ENCODE assay signal across 8 mouse cellular contexts in genomic region chr10:78412319-78413151, GRCm38 (mm10). TPM values are rescaled to one million over a fixed set of nuclear protein-coding genes. Genes with fewer than 3 reads are reported as not detected.
DNase-seq lines count a peak whose midpoint lies in the region; ATAC-seq and TF ChIP-seq lines count a peak whose summit lies in the region.

Gene Rrp1 (minus strand): TSS chr10:78413043.

- peaks cover 34% of the 10 kb centered on the region for H3K36me3 ChIP-seq in kidney, embryonic 14.5 days (ENCODE audit: control insufficient read depth, insufficient read depth, low read length)
- peaks cover 36% of the 10 kb centered on the region for H3K36me3 ChIP-seq in limb, embryonic 15.5 days

- peak within 1 kb of the TSS; percentile 86 for H3K9ac ChIP-seq in kidney, embryonic 14.5 days (ENCODE audit: low read depth, low read length)
- peak within 1 kb of the TSS; percentile 96 for H3K9ac ChIP-seq in limb, embryonic 15.5 days

- no peaks in the 10 kb centered on the region for H3K27me3 ChIP-seq in kidney, embryonic 14.5 days (ENCODE audit: control insufficient read depth, insufficient read depth, low read length)
- no peaks in the 10 kb centered on the region for H3K27me3 ChIP-seq in limb, embryonic 15.5 days

- peak within 1 kb of the TSS; percentile 47 for H3K27ac ChIP-seq in bone marrow macrophage, adult 2 months (ENCODE audit: insufficient read depth, low read depth, low read length)
- peak within 1 kb of the TSS; percentile 30; the same call in 1 of the 2 replicates for H3K27ac ChIP-seq in embryonic fibroblast, embryonic 13.5 days (ENCODE audit: insufficient read depth, low read length)
- H3K27ac ChIP-seq in kidney, embryonic 14.5 days (ENCODE audit: low read depth, low read length), result peak within 1 kb of the TSS; percentile 90
- peak within 1 kb of the TSS; percentile 91 for H3K27ac ChIP-seq in limb, embryonic 15.5 days

- H3K4me3 ChIP-seq in bone marrow macrophage, adult 2 months (ENCODE audit: insufficient read depth, low read length), result peak within 1 kb of the TSS; percentile 92
- peak within 1 kb of the TSS; percentile 79 for H3K4me3 ChIP-seq in embryonic fibroblast, embryonic 13.5 days (ENCODE audit: insufficient read depth, low read length)
- H3K4me3 ChIP-seq in kidney, embryonic 14.5 days (ENCODE audit: low read length), result peak within 1 kb of the TSS; percentile 96
- peak within 1 kb of the TSS; percentile 99 for H3K4me3 ChIP-seq in limb, embryonic 15.5 days

- no peak for TF ChIP-seq POLR2A in bone marrow macrophage, adult 2 months (IDR thresholded peaks at IDR 0.05; ENCODE audit: borderline replicate concordance, low read depth, low read length)
- TF ChIP-seq POLR2A in embryonic fibroblast, embryonic 13.5 days (IDR thresholded peaks at IDR 0.05; ENCODE audit: low read depth, low read length), result peak; percentile 75

- DNase-seq in A20 (ENCODE audit: low read depth, low spot score), result peak; percentile 99
- peak; percentile 89 to 92 for DNase-seq in heart, adult 9 months (ENCODE audit: low spot score in 2 of 2)
- DNase-seq in monocyte, adult 2 months (ENCODE audit: low read depth in 1 of 2, low spot score in 2 of 2), result peak; percentile 84 to 96
- DNase-seq in spleen, postnatal 36 days (ENCODE audit: low spot score in 2 of 2), result peak; percentile 90 to 92

- peaks cover 10% of the 10 kb centered on the region for H3K4me1 ChIP-seq in bone marrow macrophage, adult 2 months (ENCODE audit: control insufficient read depth, insufficient read depth, low read length)
- peaks cover 5% of the 10 kb centered on the region for H3K4me1 ChIP-seq in embryonic fibroblast, embryonic 13.5 days (ENCODE audit: control insufficient read depth, insufficient read depth, low read length)
- peaks cover 4% of the 10 kb centered on the region; the same call in 1 of the 2 replicates for H3K4me1 ChIP-seq in kidney, embryonic 14.5 days (ENCODE audit: control insufficient read depth, insufficient read depth, low read length)
- peaks cover 17% of the 10 kb centered on the region for H3K4me1 ChIP-seq in limb, embryonic 15.5 days

- ATAC-seq in kidney, embryonic 14.5 days (ENCODE audit: low FRiP score, low TSS enrichment), result peak; percentile 92
- ATAC-seq in limb, embryonic 15.5 days (ENCODE audit: insufficient number of reproducible peaks, low FRiP score, low TSS enrichment, low read depth), result peak; percentile 81

- peak within 1 kb of the TSS; percentile 64 for H3K4me2 ChIP-seq in kidney, embryonic 14.5 days (replicated peaks; ENCODE audit: low read depth, low read length)
- H3K4me2 ChIP-seq in limb, embryonic 15.5 days, result peak within 1 kb of the TSS; percentile 67

- no peaks in the 10 kb centered on the region for H3K9me3 ChIP-seq in kidney, embryonic 14.5 days (ENCODE audit: control insufficient read depth, low read length)
- H3K9me3 ChIP-seq in limb, embryonic 15.5 days, result no peaks in the 10 kb centered on the region

- WGBS in kidney, embryonic 14.5 days, result under 1% methylated on average over 70 of the region's 70 CpGs
- under 1% methylated on average over 70 of the region's 70 CpGs for WGBS in limb, embryonic 15.5 days

- peak; percentile 77; the same call in 1 of the 2 replicates for TF ChIP-seq CTCF in bone marrow macrophage, adult 2 months (IDR thresholded peaks at IDR 0.05; ENCODE audit: low read depth, low read length)
- TF ChIP-seq CTCF in embryonic fibroblast, embryonic 13.5 days (IDR thresholded peaks at IDR 0.05; ENCODE audit: borderline replicate concordance, insufficient read depth, low read length), result peak; percentile 100

RNA-seq across cellular contexts. Expression of gene Rrp1, which starts in this region (rescaled TPM):
- 138 and 145 TPM in 2 replicates for polyA plus RNA-seq in bone marrow macrophage, adult 2 months (2012; ENCODE audit: insufficient read depth, insufficient read length, missing spikeins)
- polyA plus RNA-seq in embryonic fibroblast, embryonic 13.5 days (2011; ENCODE audit: insufficient read length, low read depth, missing spikeins), result 130 and 139 TPM in 2 replicates
- polyA plus RNA-seq in kidney, embryonic 14.5 days (2014; fragmentation: Nextera tagmentation; extraction: Ambion mirVana), result 228 and 265 TPM in 2 replicates
- polyA plus RNA-seq in limb, embryonic 15.5 days (2015; fragmentation: Nextera tagmentation; extraction: Ambion mirVana), result 259 and 289 TPM in 2 replicates

Comparison
In these comparisons a context has a peak if more than half of its experiments do, and no peak if none do; other contexts are left out.
1. Peak in every context shown above with its lines: DNase-seq, ATAC-seq, H3K4me3 ChIP-seq and H3K27ac ChIP-seq.
2. H3K27ac ChIP-seq: peak in every context shown above with its lines; median percentile 91 in limb, embryonic 15.5 days; 90 in kidney, embryonic 14.5 days; 47 in bone marrow macrophage, adult 2 months; 30 in embryonic fibroblast, embryonic 13.5 days.